ENCODE assay signal across 15 mouse cellular contexts in the genomic region with DNA sequence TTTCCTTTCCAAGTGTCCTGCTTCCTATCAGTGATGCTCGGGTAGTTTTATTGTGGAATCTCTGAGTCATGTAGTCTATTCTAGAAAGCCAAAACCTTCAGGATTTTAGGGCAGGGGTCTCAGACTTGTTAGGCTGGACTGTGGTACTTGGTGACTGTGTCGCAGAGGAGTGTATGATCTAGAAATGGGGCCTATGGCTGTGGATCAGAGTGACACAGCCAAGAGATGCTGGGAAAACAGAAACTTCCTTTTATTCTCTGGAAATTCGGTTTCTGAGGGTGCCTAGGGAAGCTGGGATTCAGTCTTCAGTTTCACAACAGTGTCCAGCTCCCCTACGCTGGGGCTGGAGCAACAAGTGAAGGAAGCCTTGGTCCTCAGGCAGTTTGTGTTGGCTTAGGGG. TPM values are rescaled to one million over a fixed set of nuclear protein-coding genes. Genes with fewer than 3 reads are reported as not detected.
DNase-seq lines count a peak whose midpoint lies in the region; ATAC-seq and TF ChIP-seq lines count a peak whose summit lies in the region.
"Had no signal": no experiment of that assay in that cellular context is flagged by ENCODE, and none has a peak within 500 bp of the region (broad histone marks: within the 10 kb centered on the region; RNA-seq: fewer than 3 reads in every experiment).

No protein-coding gene starts in this region.

- WGBS in intestine, embryonic 14.5 days, result 54% methylated on average over 4 of the region's 4 CpGs
- WGBS in intestine, postnatal 0 days, result 56% methylated on average over 4 of the region's 4 CpGs
- WGBS in forebrain, embryonic 15.5 days, result 10% methylated on average over 4 of the region's 4 CpGs
- WGBS in intestine, embryonic 15.5 days, result 49% methylated on average over 4 of the region's 4 CpGs
- 35% methylated on average over 4 of the region's 4 CpGs for WGBS in neural tube, embryonic 13.5 days

- ATAC-seq in intestine, embryonic 14.5 days (replicated peaks; ENCODE audit: low FRiP score, low TSS enrichment, low read depth), result no peak
- no peak for ATAC-seq in intestine, postnatal 0 days
- no peak for ATAC-seq in forebrain, embryonic 15.5 days (replicated peaks)
- ATAC-seq in intestine, embryonic 15.5 days, result no peak
- peak; percentile 15; the same call in 1 of the 2 replicates for ATAC-seq in neural tube, embryonic 13.5 days (ENCODE audit: low read depth)
- ATAC-seq in megakaryocyte-erythroid progenitor cell, adult 5-6 weeks (replicated peaks; ENCODE audit: low FRiP score, low TSS enrichment, poor library complexity, severe bottlenecking), result no peak

- H3K4me2 ChIP-seq in intestine, embryonic 14.5 days (ENCODE audit: low read length), result no peak overlapping the region
- no peak overlapping the region for H3K4me2 ChIP-seq in intestine, postnatal 0 days (replicated peaks; ENCODE audit: low read depth)
- no peak overlapping the region for H3K4me2 ChIP-seq in forebrain, embryonic 15.5 days (replicated peaks)
- no peak overlapping the region for H3K4me2 ChIP-seq in intestine, embryonic 15.5 days (replicated peaks)
- no peak overlapping the region for H3K4me2 ChIP-seq in neural tube, embryonic 13.5 days
- H3K4me2 ChIP-seq: heart, embryonic 15.5 days; liver, embryonic 13.5 days had no signal

- 0 out of 2 replicates have a peak overlapping the region, but pooled peaks have one; percentile 9 for H3K27ac ChIP-seq in intestine, embryonic 14.5 days (ENCODE audit: low read depth)
- no peak overlapping the region for H3K27ac ChIP-seq in intestine, postnatal 0 days (ENCODE audit: low read depth, low read length)
- H3K27ac ChIP-seq in forebrain, embryonic 15.5 days (replicated peaks), result peak overlapping the region; percentile 64
- H3K27ac ChIP-seq in intestine, embryonic 15.5 days, result peak overlapping the region; percentile 13; the same call in 1 of the 2 replicates
- peak overlapping the region; percentile 90 for H3K27ac ChIP-seq in neural tube, embryonic 13.5 days (replicated peaks)
- H3K27ac ChIP-seq: heart, embryonic 15.5 days; liver, embryonic 13.5 days had no signal

- no peaks in the 10 kb centered on the region for H3K9me3 ChIP-seq in intestine, embryonic 14.5 days (ENCODE audit: control insufficient read depth, low read length)
- no peaks in the 10 kb centered on the region for H3K9me3 ChIP-seq in intestine, postnatal 0 days (ENCODE audit: control insufficient read depth)
- H3K9me3 ChIP-seq in forebrain, embryonic 15.5 days, result no peaks in the 10 kb centered on the region
- H3K9me3 ChIP-seq in intestine, embryonic 15.5 days, result no peaks in the 10 kb centered on the region
- no peaks in the 10 kb centered on the region for H3K9me3 ChIP-seq in neural tube, embryonic 13.5 days
- H3K9me3 ChIP-seq: heart, embryonic 15.5 days; liver, embryonic 13.5 days had no signal

- no peaks in the 10 kb centered on the region for H3K36me3 ChIP-seq in intestine, embryonic 14.5 days (ENCODE audit: control insufficient read depth, insufficient read depth, low read length)
- H3K36me3 ChIP-seq in intestine, postnatal 0 days (ENCODE audit: control insufficient read depth, insufficient read depth), result no peaks in the 10 kb centered on the region
- no peaks in the 10 kb centered on the region for H3K36me3 ChIP-seq in forebrain, embryonic 15.5 days
- H3K36me3 ChIP-seq in intestine, embryonic 15.5 days, result no peaks in the 10 kb centered on the region
- H3K36me3 ChIP-seq in neural tube, embryonic 13.5 days, result no peaks in the 10 kb centered on the region
- H3K36me3 ChIP-seq: heart, embryonic 15.5 days; liver, embryonic 13.5 days had no signal

- peaks cover 7% of the 10 kb centered on the region; the same call in 1 of the 2 replicates for H3K27me3 ChIP-seq in intestine, embryonic 14.5 days (replicated peaks; ENCODE audit: control insufficient read depth, insufficient read depth, low read length)
- H3K27me3 ChIP-seq in intestine, postnatal 0 days (replicated peaks; ENCODE audit: control insufficient read depth, insufficient read depth, low read length), result 0 out of 2 replicates have a peak, but pooled peaks cover 2% of the 10 kb centered on the region
- no peaks in the 10 kb centered on the region for H3K27me3 ChIP-seq in forebrain, embryonic 15.5 days
- peaks cover 5% of the 10 kb centered on the region for H3K27me3 ChIP-seq in intestine, embryonic 15.5 days (replicated peaks)
- H3K27me3 ChIP-seq in neural tube, embryonic 13.5 days, result peaks cover under 1% of the 10 kb centered on the region; the same call in 1 of the 2 replicates

- no peak overlapping the region for H3K9ac ChIP-seq in intestine, embryonic 14.5 days (ENCODE audit: low read length)
- H3K9ac ChIP-seq in intestine, postnatal 0 days (ENCODE audit: low read depth, low read length), result no peak overlapping the region
- H3K9ac ChIP-seq in forebrain, embryonic 15.5 days (replicated peaks), result no peak overlapping the region
- no peak overlapping the region for H3K9ac ChIP-seq in intestine, embryonic 15.5 days
- H3K9ac ChIP-seq in neural tube, embryonic 13.5 days, result no peak overlapping the region
- H3K9ac ChIP-seq: heart, embryonic 15.5 days; liver, embryonic 13.5 days had no signal

- H3K4me1 ChIP-seq in intestine, embryonic 14.5 days (replicated peaks; ENCODE audit: control insufficient read depth, insufficient read depth, low read length), result no peaks in the 10 kb centered on the region
- no peaks in the 10 kb centered on the region for H3K4me1 ChIP-seq in intestine, postnatal 0 days (replicated peaks; ENCODE audit: control insufficient read depth, insufficient read depth, low read length)
- peaks cover 26% of the 10 kb centered on the region for H3K4me1 ChIP-seq in forebrain, embryonic 15.5 days
- no peaks in the 10 kb centered on the region for H3K4me1 ChIP-seq in intestine, embryonic 15.5 days (replicated peaks)
- peaks cover 45% of the 10 kb centered on the region for H3K4me1 ChIP-seq in neural tube, embryonic 13.5 days (replicated peaks)
- H3K4me1 ChIP-seq: heart, embryonic 15.5 days; liver, embryonic 13.5 days had no signal

- H3K4me3 ChIP-seq in intestine, embryonic 14.5 days (ENCODE audit: low read depth, low read length), result no peak overlapping the region
- H3K4me3 ChIP-seq in intestine, postnatal 0 days (ENCODE audit: low read depth, low read length), result no peak overlapping the region
- no peak overlapping the region for H3K4me3 ChIP-seq in forebrain, embryonic 15.5 days
- H3K4me3 ChIP-seq in intestine, embryonic 15.5 days (replicated peaks), result no peak overlapping the region
- H3K4me3 ChIP-seq in neural tube, embryonic 13.5 days, result no peak overlapping the region
- H3K4me3 ChIP-seq: heart, embryonic 15.5 days; liver, embryonic 13.5 days had no signal

- no peak for DNase-seq in intestine, embryonic 14.5 days (ENCODE audit: low spot score)
- DNase-seq in thymus, postnatal 0 days (ENCODE audit: low spot score), result no peak
- no peak for DNase-seq in lung, postnatal 25 days (ENCODE audit: low spot score)
- DNase-seq: cerebellum, adult 8-10 months; kidney, adult 2 months; liver, embryonic 13.5 days; lung, postnatal 14 days; thymus, postnatal 25 days had no signal

- TF ChIP-seq CTCF in intestine, postnatal 0 days (IDR thresholded peaks at IDR 0.05; ENCODE audit: low read depth), result no peak

RNA-seq across cellular contexts. Expression of gene Adcyap1r1, which starts 7.1 kb away (rescaled TPM):
- 9.7 and 10.1 TPM in 2 replicates for polyA plus RNA-seq in intestine, embryonic 14.5 days (2014; fragmentation: Nextera tagmentation; extraction: Ambion mirVana)
- polyA plus RNA-seq in intestine, postnatal 0 days (2015; fragmentation: Nextera tagmentation; extraction: Ambion mirVana), result 2.6 and 2.7 TPM in 2 replicates
- 31.5 and 32.1 TPM in 2 replicates for polyA plus RNA-seq in forebrain, embryonic 15.5 days (2015; fragmentation: Nextera tagmentation; extraction: Ambion mirVana)
- 5.2 and 5.4 TPM in 2 replicates for polyA plus RNA-seq in intestine, embryonic 15.5 days (2015; fragmentation: Nextera tagmentation; extraction: Ambion mirVana)
- polyA plus RNA-seq in neural tube, embryonic 13.5 days (2015; fragmentation: Nextera tagmentation; extraction: Ambion mirVana), result 40.5 and 43.9 TPM in 2 replicates
- not detected in 2 replicates for total RNA-seq in megakaryocyte-erythroid progenitor cell, adult 5-6 weeks (2014; fragmentation: Nextera tagmentation)
- not detected in 2 replicates for total RNA-seq in megakaryocyte-erythroid progenitor cell, adult 5-6 weeks (2017)
- polyA plus RNA-seq in thymus, postnatal 0 days (2015; fragmentation: Nextera tagmentation; extraction: Ambion mirVana), result 0.40 and 0.44 TPM in 2 replicates
- total RNA-seq: MEL had no signal
